Mouse (Mus musculus) kidney, adult 9 months (tissue): ENCODE results near the gene Smagp.

Experiments
- DNase-seq: peaks from one replicate; pipeline ENCODE4 v3.0.0; 2022

The Smagp gene

DNA sequence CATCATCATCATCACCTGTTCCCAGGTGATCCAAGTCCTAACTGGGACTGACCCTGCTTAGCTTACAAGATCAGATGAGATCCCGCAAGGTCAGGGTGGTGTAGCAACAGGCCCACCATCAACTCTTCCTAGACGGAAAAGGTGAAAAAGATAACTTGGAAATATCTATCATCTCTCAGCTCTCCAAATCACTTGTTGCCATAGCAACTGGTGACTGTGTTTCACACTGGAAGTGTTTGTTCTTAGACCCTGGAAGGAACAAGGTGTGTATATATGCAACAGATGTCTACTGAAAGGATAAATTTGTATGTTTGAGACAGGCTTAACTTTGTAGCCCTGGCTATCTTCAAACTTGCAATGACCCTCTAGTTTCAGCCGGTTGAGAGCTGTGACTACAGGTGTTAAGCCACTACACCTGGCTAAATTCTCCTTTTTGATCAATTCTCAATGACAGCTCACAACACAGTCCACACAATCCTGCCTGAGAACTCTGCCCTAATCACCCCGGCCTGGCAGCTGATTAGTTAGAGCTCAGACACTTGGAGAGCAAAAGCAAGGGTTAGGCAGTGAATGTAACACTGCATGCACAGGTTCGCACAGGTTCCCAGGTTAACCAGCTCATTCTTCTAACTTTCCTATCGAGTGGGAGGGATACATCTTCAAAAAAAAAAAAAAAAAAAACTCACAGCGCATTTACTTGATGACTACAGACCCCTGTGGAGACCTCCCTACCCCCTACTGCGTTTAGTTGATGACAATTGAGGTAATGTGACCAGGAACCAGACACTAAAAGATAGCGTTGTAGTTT lies 28.9 kb upstream of the Smagp start:
- no peak for DNase-seq

DNA sequence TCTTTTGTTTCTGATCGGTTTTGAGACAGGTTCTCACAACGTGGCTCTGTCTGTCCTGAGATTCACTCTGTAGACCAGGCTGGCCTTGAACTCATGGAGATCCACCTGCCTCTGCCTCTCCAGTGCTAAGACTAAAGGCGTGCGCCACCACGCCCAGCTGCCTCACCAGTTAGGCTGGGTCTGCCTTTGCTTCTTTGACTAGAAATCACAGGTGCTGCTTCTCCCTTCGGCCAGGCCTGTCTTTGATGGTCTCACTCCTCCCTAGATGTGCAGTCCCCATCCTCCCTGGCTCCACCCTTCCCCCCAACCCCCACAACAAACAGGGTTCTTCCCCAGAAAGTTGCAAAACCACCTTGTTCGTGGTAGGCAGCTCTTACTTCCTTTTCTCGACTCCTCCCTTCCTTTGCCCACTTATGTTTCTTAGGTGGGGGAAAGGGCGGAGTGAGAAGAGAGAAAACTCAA lies 28.1 kb upstream of the Smagp start:
- DNase-seq = no peak

DNA sequence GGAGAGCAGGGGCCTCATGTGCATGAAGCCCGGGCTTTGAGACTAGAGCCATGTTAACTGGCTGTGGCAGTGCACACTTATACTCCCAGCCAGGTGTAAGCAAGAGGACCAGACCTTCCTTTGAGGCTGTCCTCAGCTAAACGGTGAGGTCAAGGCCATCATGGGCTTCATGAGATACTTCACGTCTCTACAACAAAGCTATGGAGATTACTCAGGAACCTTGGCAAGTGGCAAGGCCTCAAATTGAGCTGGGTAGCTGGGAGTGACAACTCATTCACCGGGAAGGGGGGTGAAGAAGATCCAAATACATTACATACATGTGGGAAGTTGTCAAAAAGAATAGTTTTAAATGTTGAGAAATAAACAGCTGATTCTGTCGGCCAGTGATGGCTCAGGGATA lies 24.1 kb upstream of the Smagp start:
- no peak for DNase-seq

DNA sequence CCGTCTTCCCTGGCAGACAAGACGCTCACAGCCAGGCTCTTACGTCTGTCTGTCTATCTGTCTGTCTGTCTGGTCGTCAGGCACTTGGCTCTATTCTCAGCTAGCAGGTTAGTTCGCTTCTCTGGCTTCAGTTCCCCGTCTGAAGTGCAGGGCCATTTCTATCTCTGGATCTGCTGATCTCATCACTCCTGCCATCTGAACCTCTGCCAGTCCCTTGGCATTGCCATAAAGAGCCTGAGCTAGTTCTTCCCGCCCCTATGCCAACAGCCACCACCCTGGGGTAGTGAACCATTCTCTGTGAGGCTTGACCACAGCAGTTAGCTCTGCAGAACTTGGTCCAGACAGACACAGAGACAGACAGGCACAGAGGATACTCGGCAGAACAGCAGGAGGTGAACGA lies 23.6 kb upstream of the Smagp start:
- peak; percentile 75 for DNase-seq

DNA sequence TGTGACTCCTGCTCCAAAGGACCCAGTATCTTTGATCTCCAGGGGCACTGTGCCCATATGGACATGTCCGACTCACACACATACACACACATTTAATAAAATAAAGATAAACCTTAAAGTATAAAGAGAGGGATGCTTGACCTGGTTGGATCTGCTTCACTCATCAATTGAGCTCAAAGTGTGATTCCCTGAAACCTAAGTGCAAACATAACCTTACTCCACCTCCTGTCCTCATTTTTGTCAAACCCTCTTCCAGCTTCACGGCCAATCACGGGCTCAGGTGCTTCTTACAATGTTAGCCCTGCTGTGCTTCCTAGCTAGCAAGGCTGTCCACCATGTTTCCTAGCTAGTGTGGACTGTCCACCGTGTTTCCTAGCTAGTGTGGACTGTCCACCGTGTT lies 18.5 kb upstream of the Smagp start:
- DNase-seq = no peak

DNA sequence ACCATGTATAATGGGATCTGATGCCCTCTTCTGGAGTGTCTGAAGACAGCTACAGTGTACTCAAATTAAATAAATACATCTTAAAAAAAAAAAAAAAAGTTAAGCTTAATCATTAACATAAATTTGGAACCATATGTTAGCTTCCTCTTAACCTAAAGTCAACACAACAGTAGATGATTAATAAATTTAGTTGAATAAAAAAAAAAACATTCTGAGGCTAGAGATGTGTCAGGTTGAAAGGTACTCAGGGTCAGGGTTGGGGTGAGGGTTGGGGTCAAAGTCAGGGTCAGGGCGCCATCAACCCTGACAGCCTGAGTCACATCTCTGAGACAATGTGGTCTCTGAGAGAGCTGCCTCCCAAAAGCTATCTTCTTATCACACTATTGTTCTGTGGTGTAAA lies 17.5 kb upstream of the Smagp start:
- DNase-seq = no peak

DNA sequence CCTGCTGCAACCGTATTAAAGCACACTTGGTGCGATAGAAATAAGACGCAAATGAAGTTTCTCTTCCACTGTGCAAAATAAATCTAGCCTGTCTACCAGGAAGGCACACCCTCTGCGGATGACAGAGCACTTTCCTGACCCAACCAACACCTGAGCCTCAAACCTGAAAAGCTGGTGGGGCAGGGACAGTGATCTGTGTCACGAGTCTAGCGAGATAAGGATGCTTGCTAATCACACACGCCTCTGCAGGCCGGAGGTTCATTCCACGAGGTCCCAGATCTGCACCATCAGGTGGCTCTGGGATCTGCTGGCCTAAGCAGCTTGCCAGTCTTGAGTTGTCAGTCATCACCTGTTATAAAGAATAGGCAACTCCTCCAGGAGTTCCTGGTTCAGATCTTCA lies 14.9 kb upstream of the Smagp start:
- DNase-seq = no peak

DNA sequence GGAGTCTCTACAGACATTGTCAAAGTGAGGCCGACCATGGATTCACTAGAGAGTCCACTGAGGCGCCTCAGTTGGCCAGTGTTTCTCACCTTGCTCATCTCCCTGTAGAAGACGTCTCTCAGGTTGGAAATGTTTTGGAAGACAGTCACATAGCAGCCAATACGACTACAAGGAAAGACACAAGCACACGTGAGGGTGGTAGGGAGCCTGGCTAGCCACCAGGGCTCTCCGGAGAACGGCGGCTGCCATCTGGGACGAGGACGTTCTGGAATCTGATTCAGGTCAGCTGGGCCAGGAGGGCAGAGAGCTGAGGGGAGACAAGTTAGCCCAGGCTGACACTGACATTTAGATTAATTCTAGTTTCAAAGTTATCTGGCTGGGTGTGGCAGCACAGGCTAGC lies 13.4 kb upstream of the Smagp start:
- no peak for DNase-seq

DNA sequence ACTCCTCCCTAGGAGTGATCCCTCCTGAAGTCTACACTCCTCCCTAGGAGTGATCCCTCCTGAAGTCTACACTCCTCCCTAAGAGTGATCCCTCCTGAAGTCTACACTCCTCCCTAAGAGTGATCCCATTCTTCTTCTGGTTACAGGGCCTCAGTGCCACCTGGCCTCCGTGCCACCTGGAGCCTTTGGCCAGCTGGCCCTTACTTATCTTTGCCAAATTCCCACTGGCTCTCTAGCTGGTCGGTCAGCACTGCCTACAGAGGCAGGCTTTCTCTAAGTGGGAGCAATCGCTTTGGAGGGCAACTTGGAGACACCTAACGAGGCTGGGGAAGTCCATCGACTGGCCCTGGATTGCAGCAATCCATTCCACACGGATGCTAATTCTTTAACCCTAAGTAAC lies 9.4 kb upstream of the Smagp start:
- DNase-seq = no peak

DNA sequence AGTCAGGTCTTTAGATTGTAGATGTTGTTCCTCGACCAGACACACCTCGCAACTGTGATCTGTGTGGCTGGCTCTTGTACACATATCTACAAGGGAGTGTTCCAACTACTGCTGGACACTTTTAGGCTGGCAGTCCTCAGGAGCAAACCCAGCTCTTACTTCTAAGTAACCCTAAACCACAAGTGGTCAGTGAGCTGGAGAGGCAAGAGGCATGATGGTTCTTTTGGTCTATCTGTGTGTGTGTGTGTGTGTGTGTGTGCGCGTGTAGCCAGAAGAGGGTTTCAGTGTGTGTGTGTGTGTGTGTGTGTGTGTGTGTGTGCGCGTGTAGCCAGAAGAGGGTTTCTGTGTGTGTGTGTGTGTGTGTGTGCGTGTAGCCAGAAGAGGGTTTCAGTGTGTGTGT lies 5.7 kb upstream of the Smagp start:
- DNase-seq = no peak

DNA sequence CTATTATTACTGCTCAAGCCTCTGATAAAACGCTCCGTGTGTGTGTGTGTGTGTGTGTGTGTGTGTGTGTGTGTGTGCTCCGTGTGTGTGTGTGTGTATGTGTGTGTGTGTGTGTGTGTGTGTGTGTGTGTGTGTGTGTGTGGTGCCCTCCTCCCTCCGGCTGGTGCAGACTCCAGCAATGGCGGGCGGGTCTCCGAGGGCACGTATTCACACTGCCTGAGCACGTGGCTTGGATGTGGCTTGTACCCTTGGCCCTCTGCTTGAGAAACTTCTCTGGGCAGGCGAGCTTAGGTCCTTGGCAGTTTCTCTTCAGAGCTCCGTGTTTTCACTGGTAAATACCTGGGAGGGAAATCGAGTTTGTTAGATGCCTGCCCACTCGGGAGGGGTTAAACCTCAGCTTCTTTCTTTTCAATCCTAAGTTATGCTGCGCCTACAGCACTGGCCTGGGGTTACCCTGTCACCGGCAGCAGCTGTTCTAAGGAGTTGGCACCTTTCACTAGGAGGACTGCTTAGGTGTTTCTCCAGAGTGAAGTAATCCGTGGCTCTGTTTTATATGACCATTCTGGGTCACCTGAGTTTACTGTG lies 4.6 kb upstream of the Smagp start:
- DNase-seq = no peak

DNA sequence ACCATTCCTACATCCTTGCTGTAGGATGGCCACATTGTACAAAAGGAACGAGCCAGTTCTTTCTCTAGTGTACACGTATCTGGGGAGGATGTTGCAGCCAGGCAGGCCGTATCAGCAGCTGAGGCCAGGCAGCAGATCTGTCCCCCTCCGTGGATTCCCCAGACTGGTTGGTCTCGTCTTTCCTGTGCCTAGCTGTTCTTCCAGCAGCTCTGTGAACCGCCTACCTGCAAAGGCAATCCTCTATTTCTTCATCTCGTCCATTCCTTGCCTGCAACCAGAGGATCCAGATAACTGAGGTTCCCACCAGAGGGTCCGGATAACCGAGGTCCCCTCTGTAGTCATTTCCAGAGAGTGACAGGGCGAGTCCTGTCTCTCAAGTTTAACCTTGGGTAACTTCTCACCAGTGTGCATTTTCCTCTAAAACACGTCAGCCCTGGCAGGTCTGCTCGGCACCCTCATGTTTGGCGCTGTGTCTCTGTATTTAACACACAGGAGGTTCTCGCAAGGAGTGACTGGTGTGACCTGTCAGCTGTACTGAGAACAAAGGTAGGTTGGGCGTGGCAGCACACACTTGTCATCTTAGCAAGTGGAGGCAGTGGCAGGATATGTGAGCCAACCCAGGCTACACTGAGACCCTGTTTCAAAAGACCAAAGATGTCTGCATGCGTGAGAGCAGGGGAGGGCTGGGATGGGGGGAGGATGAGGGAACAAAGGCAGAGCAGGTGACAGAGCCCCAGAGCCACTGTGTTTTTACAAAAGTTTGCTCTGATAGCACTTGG lies 3.4 kb upstream of the Smagp start:
- DNase-seq = no peak

DNA sequence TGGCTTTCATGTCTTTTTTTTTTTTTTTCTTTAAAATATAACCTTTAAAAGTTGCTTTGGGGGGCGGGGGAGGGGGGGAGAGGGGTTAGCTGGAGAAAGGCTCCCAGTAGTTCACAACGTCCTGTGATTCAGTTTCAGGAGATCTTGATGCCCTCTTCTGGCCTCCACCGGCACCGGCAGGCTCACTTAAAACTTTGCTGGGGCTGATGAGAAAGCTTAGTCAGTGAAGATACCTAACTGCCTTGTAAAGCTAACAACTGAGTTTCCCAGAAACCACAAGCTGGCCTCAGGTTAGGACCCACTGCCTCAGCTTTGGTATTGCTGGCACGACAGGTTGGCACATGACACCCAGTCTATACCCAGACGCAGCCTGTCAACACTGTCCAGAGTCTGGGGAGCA lies 921 bp upstream of the Smagp start:
- DNase-seq = peak; percentile 67

DNA sequence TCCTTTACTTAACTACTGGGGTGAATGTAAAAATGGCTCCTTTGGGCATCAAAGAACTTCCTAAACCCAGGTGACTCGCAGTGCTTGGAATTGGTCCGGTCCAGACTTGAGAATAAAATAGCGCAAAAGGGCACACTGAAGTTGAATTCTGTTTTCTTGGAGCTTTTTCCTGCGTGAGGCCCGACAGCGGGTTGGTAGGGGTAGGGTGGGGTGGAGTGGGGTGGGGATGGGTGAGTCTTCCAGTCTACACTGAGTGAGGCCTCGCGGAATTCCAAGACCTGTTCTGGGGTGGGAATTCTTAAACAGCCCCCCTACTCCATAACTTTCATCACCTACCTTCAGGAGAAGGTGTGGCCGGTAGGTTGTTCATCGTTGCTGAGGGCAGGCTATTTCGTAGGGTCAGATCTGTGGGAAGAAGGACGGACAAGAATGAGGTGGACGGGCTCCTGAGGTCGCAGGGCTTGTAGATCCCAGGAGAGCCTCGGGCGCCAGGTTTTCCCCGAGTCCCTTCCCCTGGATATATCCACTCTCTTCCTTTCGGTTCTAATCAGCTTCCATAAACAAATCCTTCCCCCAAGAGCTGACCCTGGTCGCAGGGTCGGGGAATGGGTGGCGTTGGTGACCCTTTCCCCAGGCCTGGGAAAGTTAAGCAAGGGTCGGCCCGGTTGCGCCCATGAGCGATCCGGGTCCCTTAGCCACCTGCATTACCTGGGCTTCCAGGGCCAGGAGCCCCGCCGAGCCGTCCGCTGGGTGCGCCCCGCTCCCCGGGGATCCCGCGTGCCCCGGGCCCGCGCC lies 692 bp downstream of the Smagp start:
- DNase-seq = peak; percentile 11

DNA sequence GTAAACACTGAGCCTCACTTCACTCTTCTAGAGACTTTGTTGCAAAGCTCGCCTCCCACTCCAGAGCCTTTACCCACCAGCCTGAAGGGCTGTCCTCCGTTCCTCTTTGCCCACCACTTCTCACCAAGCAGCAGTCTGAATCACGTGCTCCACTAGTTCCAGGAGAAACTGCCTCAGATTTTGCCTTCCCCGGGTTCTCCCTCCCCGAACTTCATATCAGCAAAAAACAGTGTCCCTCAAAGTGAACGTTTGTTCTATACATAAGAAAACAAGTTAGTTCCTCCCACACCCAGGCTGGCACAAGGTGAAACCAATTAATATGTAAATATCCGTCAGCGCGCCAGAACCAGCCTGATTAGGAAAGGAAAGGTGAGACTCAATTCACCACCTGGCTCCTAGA lies 1.5 kb downstream of the Smagp start:
- DNase-seq = peak; percentile 31

DNA sequence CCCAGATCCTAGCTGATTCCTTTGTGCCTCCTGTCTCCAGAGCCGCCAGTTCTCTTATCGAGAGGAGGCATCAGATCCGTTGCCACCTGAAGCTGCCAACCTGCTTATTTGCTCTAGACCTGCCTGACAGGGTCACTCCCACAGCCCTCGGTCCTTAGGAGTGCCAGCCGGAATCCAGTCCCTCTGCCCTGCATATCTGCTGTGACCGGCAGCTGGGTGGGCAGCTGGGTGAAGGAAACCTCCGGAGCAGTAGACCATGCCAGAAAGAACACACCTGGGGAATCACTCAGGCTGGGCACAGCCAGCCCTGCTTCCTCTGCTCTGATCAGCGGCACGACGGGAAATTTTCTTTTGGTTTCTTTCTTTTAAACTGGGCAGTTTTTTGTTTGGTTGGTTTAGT lies 3.4 kb downstream of the Smagp start:
- DNase-seq = peak; percentile 20

DNA sequence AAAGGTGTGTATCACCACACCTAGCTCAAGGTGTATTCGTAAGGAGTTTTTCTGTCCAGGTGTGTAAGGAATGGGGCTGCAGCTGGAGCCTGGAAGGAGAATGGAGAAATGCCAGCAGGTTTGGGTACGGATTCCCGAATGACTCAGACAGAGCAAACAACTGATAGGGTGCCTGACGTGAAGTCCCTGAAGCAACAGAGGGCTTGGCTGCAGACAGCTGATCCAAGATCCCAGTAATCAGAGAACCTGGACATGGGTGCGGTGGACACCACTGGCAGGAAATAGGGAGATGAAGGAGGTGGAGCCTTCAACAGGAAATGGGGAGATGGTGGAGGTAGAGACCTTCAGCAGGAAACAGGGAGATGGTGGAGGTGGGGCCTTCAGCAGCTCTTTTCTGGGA lies 4.4 kb downstream of the Smagp start:
- DNase-seq = no peak

DNA sequence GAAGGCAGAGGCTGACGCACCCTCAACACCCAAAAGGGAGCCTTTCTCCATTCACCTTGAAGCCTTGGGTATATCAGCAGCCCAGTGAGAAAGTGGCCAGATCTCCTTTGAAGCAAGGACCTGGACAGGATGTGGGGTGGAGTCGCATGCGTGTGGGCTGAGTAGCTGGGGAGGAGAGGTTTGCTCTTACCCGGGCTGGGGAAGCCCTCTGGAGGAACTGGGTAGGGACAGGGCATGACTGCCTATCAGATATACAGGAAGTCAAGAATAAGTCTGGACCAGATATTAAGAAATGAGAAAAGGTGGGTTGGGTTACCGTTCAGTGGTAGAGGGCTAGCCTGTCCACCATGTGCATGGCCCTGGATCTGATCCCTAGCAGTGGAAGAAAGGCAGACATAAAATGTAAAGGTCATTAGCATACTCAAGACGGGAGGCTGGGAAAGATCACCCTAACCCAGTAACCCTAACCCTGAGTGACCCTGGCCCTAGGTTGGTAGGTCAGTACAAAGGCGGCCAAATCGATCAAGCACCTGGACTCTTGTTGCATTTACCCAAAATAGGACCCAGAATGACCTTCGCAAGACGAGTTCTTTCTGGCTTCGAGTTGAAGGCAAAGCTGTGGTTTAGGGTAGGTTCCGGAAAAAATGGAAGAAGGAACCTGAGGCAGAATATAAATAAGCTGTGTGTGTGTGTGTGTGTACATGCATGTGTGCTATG lies 5.1 kb downstream of the Smagp start:
- DNase-seq = no peak

DNA sequence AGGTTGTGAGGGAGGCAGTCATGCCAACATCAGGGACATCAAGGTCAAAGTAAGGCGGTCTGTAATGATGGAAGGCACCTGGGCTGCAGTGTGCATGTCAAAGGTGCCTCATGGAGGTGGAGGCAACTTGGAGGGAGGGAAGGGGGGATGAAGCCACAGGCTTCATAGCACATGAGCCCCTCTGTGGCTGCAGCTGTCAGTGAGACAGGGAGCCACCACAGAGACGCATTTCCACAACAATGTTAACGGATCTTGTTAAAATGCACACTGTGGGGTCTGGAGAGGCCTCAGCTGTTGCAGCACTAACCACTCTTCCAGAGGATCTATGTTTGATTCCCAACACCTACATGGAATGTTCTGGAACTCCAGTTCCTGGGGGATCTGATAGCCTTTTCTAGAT lies 6.6 kb downstream of the Smagp start:
- no peak for DNase-seq

DNA sequence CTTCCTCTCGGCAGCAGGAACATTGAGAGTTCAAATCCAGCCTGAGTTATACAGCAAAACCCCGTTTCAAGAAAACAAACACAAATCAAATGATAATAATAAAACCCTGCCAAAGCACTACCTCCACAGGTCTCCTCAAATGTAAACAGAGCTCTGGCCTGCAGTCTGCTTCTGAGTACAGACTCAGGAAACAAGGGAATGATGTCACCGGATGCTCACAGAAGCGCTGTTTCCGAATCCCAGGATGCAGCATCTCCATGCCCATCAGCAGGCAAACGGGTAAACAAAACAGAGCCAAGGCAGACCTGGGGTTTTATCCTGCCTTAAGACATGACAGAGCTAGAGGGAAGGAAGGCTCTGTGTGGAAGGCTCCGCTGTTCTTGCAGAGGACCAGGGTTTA lies 7.9 kb downstream of the Smagp start:
- DNase-seq = peak; percentile 37

DNA sequence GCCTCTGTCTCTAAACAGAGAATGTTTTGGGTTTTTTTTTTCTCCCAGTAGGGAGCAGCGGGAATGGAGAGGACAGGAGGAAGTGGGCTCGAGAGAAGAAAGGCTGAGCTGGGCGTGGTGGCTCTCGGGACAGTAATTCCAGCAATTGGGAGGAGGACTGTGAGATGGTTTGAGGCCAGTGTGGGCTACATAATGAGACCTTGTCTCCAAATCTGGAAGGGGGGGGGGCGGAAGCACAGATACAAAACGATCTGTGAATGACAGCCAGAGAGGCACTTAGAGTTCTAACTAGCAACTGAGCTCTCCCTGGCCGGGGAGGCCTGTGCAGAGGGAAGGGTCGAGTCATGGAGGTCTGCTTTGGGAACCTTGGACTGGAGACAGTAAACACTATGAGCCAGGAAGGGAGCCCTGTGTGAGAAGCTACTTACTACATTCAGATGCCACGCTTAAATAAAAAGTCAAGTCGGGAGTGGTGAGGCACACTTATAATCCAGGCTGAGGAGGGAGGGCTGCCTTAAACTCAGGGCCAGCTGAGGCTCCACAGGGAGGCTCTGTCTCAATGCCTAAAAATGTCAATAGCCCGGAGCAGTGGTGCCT lies 8.9 kb downstream of the Smagp start:
- DNase-seq = no peak

DNA sequence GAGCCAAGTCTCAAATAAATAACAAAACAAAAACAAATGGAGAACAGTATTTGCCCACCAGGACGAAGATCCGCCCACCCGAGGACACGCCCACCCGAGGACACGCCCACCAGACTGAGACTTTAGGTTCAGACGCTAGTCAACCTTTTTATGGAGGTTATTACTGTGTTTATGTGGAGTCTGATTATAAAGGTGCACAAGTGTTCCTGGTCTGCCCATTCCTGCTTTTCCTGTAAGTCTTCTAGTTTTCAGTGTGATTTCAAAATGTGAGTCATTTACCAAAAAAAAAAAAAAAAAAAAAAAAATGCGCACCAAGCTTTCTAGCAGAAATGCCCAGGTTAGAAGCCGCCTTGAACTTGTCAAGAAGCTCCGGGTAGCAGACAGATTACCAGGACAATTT lies 9.5 kb downstream of the Smagp start:
- DNase-seq = no peak
